Mouse (Mus musculus): ENCODE results near the gene 3110021N24Rik. TPM values are rescaled to one million over a fixed set of nuclear protein-coding genes. Genes with fewer than 3 reads are reported as not detected.

Gene 3110021N24Rik
- not detected for polyA plus RNA-seq (2017; shearing (Covaris generic))

GRCm38 (mm10) chr4:108719349-108719748 is at the start of gene 3110021N24Rik:
Gene 3110021N24Rik (plus strand): TSS chr4:108719649.

GRCm38 (mm10) chr4:108780057-108780863 is 60.8 kb downstream of the 3110021N24Rik start, which contains the start of gene Zfyve9:
Gene Zfyve9 (minus strand): TSS chr4:108780798.

Other genes with a start within 250 kb of the 3110021N24Rik start
- 56.8 TPM for gene Prpf38a, start 140.3 kb upstream of the 3110021N24Rik start, polyA plus RNA-seq (2017; shearing (Covaris generic))
- 2.0 TPM for gene Orc1, start 140.2 kb upstream of the 3110021N24Rik start, polyA plus RNA-seq (2017; shearing (Covaris generic))
- 93.0 TPM for gene Cc2d1b, start 99.7 kb upstream of the 3110021N24Rik start, polyA plus RNA-seq (2017; shearing (Covaris generic))
- 0.41 TPM for gene Zfyve9, start 61.1 kb downstream of the 3110021N24Rik start, polyA plus RNA-seq (2017; shearing (Covaris generic))
- gene Btf3l4, start 114.0 kb downstream of the 3110021N24Rik start, polyA plus RNA-seq (2017; shearing (Covaris generic)), result 74.8 TPM
- 31.3 TPM for gene Txndc12, start 115.0 kb downstream of the 3110021N24Rik start, polyA plus RNA-seq (2017; shearing (Covaris generic))
- gene Kti12, start 128.1 kb downstream of the 3110021N24Rik start, polyA plus RNA-seq (2017; shearing (Covaris generic)), result 55.4 TPM
- 0.51 TPM for gene A730015C16Rik, start 129.0 kb downstream of the 3110021N24Rik start, polyA plus RNA-seq (2017; shearing (Covaris generic))
- 0.05 TPM for gene Rab3b, start 159.4 kb downstream of the 3110021N24Rik start, polyA plus RNA-seq (2017; shearing (Covaris generic))

Data from CD4-positive, CD25-positive, alpha-beta regulatory T cell (primary cell).